Mouse (Mus musculus) kidney, postnatal 36 days (tissue): ENCODE measurements at regions not wholly inside any gene's neighbourhood (a gene's known extent, or its start where the extent isn't known, plus 50 kb on each side); places are given as distances from the start of the nearest gene placed in this dataset.
A peak's percentile ranks its signal among the peaks of the same experiment; 100 is the strongest.

Experiments
- DNase-seq, 2 experiments: peaks; one replicate each; pipeline ENCODE4 v3.0.0; 2021 to 2022; ENCODE audit warnings: mixed read lengths in 2 of 2

DNA sequence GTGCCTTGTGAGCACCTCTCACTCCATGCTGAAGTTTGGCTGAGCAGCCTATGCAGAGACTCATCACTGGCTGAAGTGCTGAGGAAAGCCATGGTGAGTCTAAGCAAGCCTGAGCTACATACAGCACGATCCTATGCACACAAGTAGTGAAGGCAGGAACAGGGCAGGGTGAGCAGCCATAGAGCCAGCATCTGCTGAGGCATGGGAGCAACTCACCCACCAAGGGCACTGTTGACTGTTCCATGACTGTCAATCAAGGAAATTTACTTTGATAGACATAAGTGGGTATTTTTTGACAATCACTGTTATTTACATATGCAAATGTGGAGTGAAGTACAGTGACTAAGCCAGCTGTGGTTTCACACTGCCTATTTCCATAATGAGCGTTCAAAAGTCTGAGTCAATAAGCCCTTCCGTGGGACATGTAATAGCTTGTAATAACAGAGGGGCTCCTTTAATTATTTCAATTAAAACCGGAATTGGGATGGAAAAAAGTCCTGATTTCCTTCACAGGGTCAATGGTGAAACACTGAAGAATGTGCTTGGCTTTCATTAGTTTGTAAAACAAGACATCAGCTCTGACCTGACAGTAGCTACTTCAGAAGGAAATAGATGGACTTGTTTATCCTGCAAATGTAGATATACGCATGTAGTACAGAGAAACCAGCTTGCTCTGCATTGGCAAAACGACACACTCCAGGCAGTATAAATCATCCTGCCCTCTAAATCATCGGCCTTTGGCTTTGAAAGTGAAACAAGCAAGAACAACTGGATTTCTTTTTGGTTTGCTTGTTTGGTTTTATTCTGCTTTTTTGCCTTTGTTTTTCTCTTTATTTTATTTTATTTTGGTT lies 62.1 kb downstream of the Tuba3b start:
- DNase-seq = peak in 1 of 2 experiments; percentile 28

- peak in 1 of 2 experiments; percentile 7 for DNase-seq
These were observed 64.0 kb downstream of the Tuba3b start for GRCm38 (mm10) chr6:145679516-145679915.

- DNase-seq = no peak
These were observed 59.5 kb upstream of the Rassf8 start for GRCm38 (mm10) chr6:145687073-145687472.

DNA sequence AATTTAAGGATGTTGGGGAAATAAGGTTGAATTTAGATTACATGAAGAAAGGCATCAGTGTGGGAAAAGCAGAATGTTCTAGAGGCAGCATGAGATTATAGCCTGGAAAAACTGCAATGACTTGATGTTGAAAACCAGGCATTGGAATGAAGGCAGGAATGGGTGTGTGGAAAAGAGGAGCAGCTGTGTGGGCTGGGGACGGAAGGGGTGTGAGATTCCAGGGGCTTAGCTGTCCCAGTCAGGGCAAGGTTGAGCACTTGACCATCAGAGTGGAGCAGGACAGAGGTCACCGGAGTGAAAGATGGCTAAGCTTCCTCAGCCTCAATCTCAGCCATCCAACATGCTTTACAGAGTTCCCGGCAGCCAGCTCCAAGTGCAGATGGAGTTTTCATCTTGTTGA lies 54.9 kb upstream of the Rassf8 start:
- no peak for DNase-seq

DNA sequence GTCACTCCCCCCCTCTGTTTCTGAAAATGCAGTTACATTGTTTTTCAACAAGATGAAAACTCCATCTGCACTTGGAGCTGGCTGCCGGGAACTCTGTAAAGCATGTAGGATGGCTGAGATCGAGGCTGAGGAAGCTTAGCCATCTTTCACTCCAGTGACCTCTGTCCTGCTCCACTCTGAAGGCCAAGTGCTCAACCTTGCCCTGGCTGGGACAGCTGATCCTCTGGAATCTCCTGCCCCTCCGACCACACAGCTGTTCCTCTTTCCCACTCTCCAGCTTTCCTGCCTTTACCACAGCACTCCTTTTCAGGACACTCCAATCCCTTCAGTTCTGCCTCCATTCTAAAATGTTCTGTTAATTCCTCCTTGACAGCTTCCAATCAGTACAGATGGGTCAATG lies 51.7 kb upstream of the Rassf8 start:
- DNase-seq = no peak
